Mouse (Mus musculus) erythroblast, embryonic 14.5 days (primary cell): ENCODE measurements around the gene Dip2b.

ENCODE experiments used
- GATA1 ChIP-seq: IDR thresholded peaks from 2 replicates; pipeline ENCODE4 v1.6.1; 2012; ENCODE audit warnings: low read length, inconsistent platforms, mixed read lengths
- TAL1 ChIP-seq: IDR thresholded peaks from 3 replicates; pipeline ENCODE4 v1.6.1; 2012; ENCODE audit warnings: low read length, inconsistent platforms, mixed read lengths

- no peak for TF ChIP-seq GATA1
- no peak for TF ChIP-seq TAL1
Measured at GRCm38 (mm10) chr15:100070021-100070420, 31.6 kb downstream of the Dip2b start.
